Comparison of ENCODE assay signal across 7 mouse cellular contexts in the genomic region with DNA sequence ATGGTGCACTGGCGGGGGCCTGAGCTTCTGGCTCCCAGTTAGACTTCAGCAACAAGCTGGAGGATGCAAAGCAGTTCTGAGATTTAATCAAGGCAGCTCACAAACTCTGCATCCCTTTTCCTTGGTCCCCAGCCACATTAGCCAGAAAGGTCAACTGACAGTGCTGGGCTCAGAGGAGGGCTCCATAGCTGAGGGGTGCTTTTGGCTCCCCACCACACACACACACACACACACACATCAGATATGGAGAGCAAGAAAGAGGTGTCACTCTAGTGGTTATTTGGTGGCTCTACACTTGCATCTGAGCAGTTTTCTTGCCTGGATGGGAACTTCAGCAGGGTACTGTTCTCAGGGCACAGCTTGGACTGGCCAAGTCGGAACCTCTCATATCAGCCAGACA. TPM values are rescaled to one million over a fixed set of nuclear protein-coding genes. Genes with fewer than 3 reads are reported as not detected.
DNase-seq lines count a peak whose midpoint lies in the region; ATAC-seq and TF ChIP-seq lines count a peak whose summit lies in the region.

No protein-coding gene starts in this region.

- H3K27ac ChIP-seq in ES-E14 (ENCODE audit: insufficient read depth, low read depth, low read length, poor library complexity, severe bottlenecking): no peak overlapping the region
- H3K27ac ChIP-seq in brown adipose tissue, adult 24 weeks (replicated peaks; ENCODE audit: low read depth, low read length): no peak overlapping the region
- no peak overlapping the region for H3K27ac ChIP-seq in hindbrain, embryonic 11.5 days (ENCODE audit: low read depth, low read length)
- H3K27ac ChIP-seq in midbrain, embryonic 10.5 days (replicated peaks): peak overlapping the region; percentile 61

- H3K36me3 ChIP-seq in ES-E14 (ENCODE audit: control insufficient read depth, insufficient read depth, low read length, poor library complexity, severe bottlenecking): no peaks in the 10 kb centered on the region
- no peaks in the 10 kb centered on the region for H3K36me3 ChIP-seq in hindbrain, embryonic 11.5 days (ENCODE audit: control insufficient read depth, insufficient read depth, low read length)
- H3K36me3 ChIP-seq in midbrain, embryonic 10.5 days: no peaks in the 10 kb centered on the region

- H3K4me2 ChIP-seq in hindbrain, embryonic 11.5 days (replicated peaks; ENCODE audit: low read depth, low read length): peak overlapping the region; percentile 60

- no peaks in the 10 kb centered on the region for H3K9me3 ChIP-seq in ES-E14 (ENCODE audit: control insufficient read depth, insufficient read depth, low read depth, low read length)
- H3K9me3 ChIP-seq in hindbrain, embryonic 11.5 days (ENCODE audit: control insufficient read depth, low read length): no peaks in the 10 kb centered on the region
- H3K9me3 ChIP-seq in midbrain, embryonic 10.5 days (replicated peaks): no peaks in the 10 kb centered on the region

- ATAC-seq in hindbrain, embryonic 11.5 days (ENCODE audit: low FRiP score): peak; percentile 44; the same call in 1 of the 2 replicates

- WGBS in hindbrain, embryonic 11.5 days: 41% methylated on average over 2 of the region's 2 CpGs
- 41% methylated on average over 2 of the region's 2 CpGs for WGBS in midbrain, embryonic 10.5 days

- H3K27me3 ChIP-seq in hindbrain, embryonic 11.5 days (ENCODE audit: control insufficient read depth, insufficient read depth, low read length): no peaks in the 10 kb centered on the region
- H3K27me3 ChIP-seq in midbrain, embryonic 10.5 days (ENCODE audit: low read depth, poor library complexity, severe bottlenecking): peaks cover 35% of the 10 kb centered on the region

- peaks cover 2 to 3% of the 10 kb centered on the region in 2 experiments; a peak in 2 of 4 replicates for H3K4me1 ChIP-seq in ES-E14 (ENCODE audit: control insufficient read depth in 2 of 2, insufficient read depth in 2 of 2, low read length in 2 of 2, poor library complexity in 1 of 2)
- H3K4me1 ChIP-seq in brown adipose tissue, adult 24 weeks (ENCODE audit: control insufficient read depth, insufficient read depth, insufficient read length, low read length): no peaks in the 10 kb centered on the region
- H3K4me1 ChIP-seq in hindbrain, embryonic 11.5 days (replicated peaks; ENCODE audit: control insufficient read depth, insufficient read depth, low read length): 0 out of 2 replicates have a peak, but pooled peaks cover 3% of the 10 kb centered on the region
- peaks cover 20% of the 10 kb centered on the region for H3K4me1 ChIP-seq in midbrain, embryonic 10.5 days

- no peak for DNase-seq in ES-E14 (ENCODE audit: low read depth, low spot score)
- no peak for DNase-seq in hindbrain, embryonic 11.5 days (ENCODE audit: low spot score)
- peak; percentile 18 for DNase-seq in midbrain, embryonic 10.5 days (ENCODE audit: low spot score)
- DNase-seq in adrenal gland, postnatal 36 days: no peak
- no peak for DNase-seq in layer of hippocampus, adult 18-20 months (ENCODE audit: low spot score in 2 of 2)
- DNase-seq in Muller cell, postnatal 12 days (ENCODE audit: inconsistent ontology term): no peak

- H3K9ac ChIP-seq in ES-E14 (ENCODE audit: insufficient read depth, low read depth, low read length, poor library complexity, severe bottlenecking): no peak overlapping the region; the same call in 1 of the 2 replicates
- no peak overlapping the region for H3K9ac ChIP-seq in hindbrain, embryonic 11.5 days (ENCODE audit: low read depth, low read length)

- H3K4me3 ChIP-seq in ES-E14 (ENCODE audit: insufficient read depth in 1 of 2, low read depth in 1 of 2, low read length in 2 of 2, poor library complexity in 1 of 2, severe bottlenecking in 1 of 2): peak overlapping the region; percentile 53 to 63; a peak in 3 of 4 replicates
- H3K4me3 ChIP-seq in brown adipose tissue, adult 24 weeks (ENCODE audit: insufficient read depth, low read depth, low read length): peak overlapping the region; percentile 45
- H3K4me3 ChIP-seq in hindbrain, embryonic 11.5 days (ENCODE audit: low read depth, low read length): peak overlapping the region; percentile 24
- peak overlapping the region; percentile 61 for H3K4me3 ChIP-seq in midbrain, embryonic 10.5 days

- in situ Hi-C loops in ES-E14 (cut with MboI; ENCODE audit: low sequenced_read_pairs in 2 of 2, unreplicated experiment in 2 of 2): no loop called here

TF ChIP-seq in ES-E14, 5 proteins besides CTCF, POLR2A, EP300 and RAD21:
- TF ChIP-seq CHD2 (IDR thresholded peaks at IDR 0.05; ENCODE audit: low read depth, low read length) (no peak), HCFC1 (IDR thresholded peaks at IDR 0.05; ENCODE audit: borderline replicate concordance, insufficient read depth, low read length) (no peak), ZNF384 (IDR thresholded peaks at IDR 0.05; ENCODE audit: low read depth, low read length) (no peak), MAFK (IDR thresholded peaks at IDR 0.05; ENCODE audit: insufficient read depth, low read depth, low read length) (no peak), ZC3H11A (IDR thresholded peaks at IDR 0.05; ENCODE audit: borderline replicate concordance, low read depth, low read length) (no peak)

RNA-seq across cellular contexts. Expression of a gene that starts 0.5 kb away (rescaled TPM):
- 3.3 and 3.7 TPM in 2 replicates for total RNA-seq in ES-E14 (2012; rRNA removed)
- 3.8 and 8.6 TPM in 2 replicates for polyA plus RNA-seq in brown adipose tissue, adult 24 weeks (2012; ENCODE audit: insufficient read depth, insufficient read length, missing spikeins)
- polyA plus RNA-seq in hindbrain, embryonic 11.5 days (2014; fragmentation: Nextera tagmentation; extraction: Ambion mirVana): 2.9 and 3.4 TPM in 2 replicates
- polyA plus RNA-seq in midbrain, embryonic 10.5 days (2016; fragmentation: Nextera tagmentation; extraction: Ambion mirVana): 10.6 and 31.0 TPM in 2 replicates
- 1 to 10 TPM; 1.2 to 1.9 TPM for total RNA-seq in adrenal gland, postnatal 36 days (2021)
- under 1 TPM; 0.76 to 0.99 TPM for total RNA-seq in layer of hippocampus, adult 18-20 months (2021)

RNA-seq across cellular contexts. Expression of a gene that starts 48.6 kb away (rescaled TPM):
- total RNA-seq in ES-E14 (2012; rRNA removed): not detected in 2 replicates
- not detected in 2 replicates for polyA plus RNA-seq in brown adipose tissue, adult 24 weeks (2012; ENCODE audit: insufficient read depth, insufficient read length, missing spikeins)
- polyA plus RNA-seq in hindbrain, embryonic 11.5 days (2014; fragmentation: Nextera tagmentation; extraction: Ambion mirVana): not detected in 2 replicates
- polyA plus RNA-seq in midbrain, embryonic 10.5 days (2016; fragmentation: Nextera tagmentation; extraction: Ambion mirVana): 0.19 TPM in 1 of 2 replicates, not detected in the other
- not detected for total RNA-seq in adrenal gland, postnatal 36 days (2021)
- total RNA-seq in layer of hippocampus, adult 18-20 months (2021): under 1 TPM; 0.51 to 0.69 TPM
